Mouse (Mus musculus) ES-E14 (cell line): ENCODE results near the gene Mrps12. TPM values are rescaled to one million over a fixed set of nuclear protein-coding genes. Genes with fewer than 3 reads are reported as not detected.

Source experiments
- DNase-seq: peaks from one replicate; pipeline ENCODE4 v3.0.0-alpha.2; 2013; ENCODE audit warnings: low read depth, low spot score
- H3K27ac ChIP-seq: 2 replicates; pipeline ENCODE4 v1.5.1; 2012; ENCODE audit warnings: low read depth, mild to moderate bottlenecking, low read length, moderate library complexity, mixed read lengths; ENCODE audit not compliant: poor library complexity, insufficient read depth, severe bottlenecking
- H3K36me3 ChIP-seq: 2 replicates; pipeline ENCODE4 v1.6.1; 2012; ENCODE audit warnings: mild to moderate bottlenecking, low read length, moderate library complexity, mixed read lengths; ENCODE audit not compliant: control insufficient read depth, poor library complexity, insufficient read depth, severe bottlenecking
- H3K4me1 ChIP-seq, 2 experiments: fragments of 150-350 bp in 1 of 2; sonication (generic) in 1 of 2; 2 replicates each; pipeline ENCODE4 v1.6.1; 2012; ENCODE audit warnings: low read length in 2 of 2, mild to moderate bottlenecking in 1 of 2, mixed read lengths in 1 of 2; ENCODE audit not compliant: control insufficient read depth in 2 of 2, insufficient read depth in 2 of 2, poor library complexity in 1 of 2
- H3K4me3 ChIP-seq, 2 experiments: fragments of 150-350 bp in 1 of 2; sonication (generic) in 1 of 2; 2 replicates each; pipeline ENCODE4 v1.5.1; 2012; ENCODE audit warnings: low read length in 2 of 2, low read depth in 1 of 2, mild to moderate bottlenecking in 1 of 2, mixed read lengths in 1 of 2; ENCODE audit not compliant: insufficient read depth in 1 of 2, poor library complexity in 1 of 2, severe bottlenecking in 1 of 2
- H3K9ac ChIP-seq: 2 replicates; pipeline ENCODE4 v1.6.1; 2012; ENCODE audit warnings: low read depth, mild to moderate bottlenecking, low read length, mixed read lengths; ENCODE audit not compliant: poor library complexity, insufficient read depth, severe bottlenecking
- H3K9me3 ChIP-seq: fragments of 150-350 bp; sonication (generic); 2 replicates; pipeline ENCODE4 v1.6.1; 2012; ENCODE audit warnings: low read depth, mild to moderate bottlenecking, low read length; ENCODE audit not compliant: control insufficient read depth, insufficient read depth
- CHD2 ChIP-seq: IDR thresholded peaks from 2 replicates; pipeline ENCODE4 v1.6.1; 2014; ENCODE audit warnings: mild to moderate bottlenecking, low read depth, low read length, inconsistent platforms
- HCFC1 ChIP-seq: IDR thresholded peaks from 2 replicates; pipeline ENCODE4 v1.6.1; 2012; ENCODE audit warnings: low read length, inconsistent platforms, borderline replicate concordance; ENCODE audit not compliant: insufficient read depth
- MAFK ChIP-seq: IDR thresholded peaks from 2 replicates; pipeline ENCODE4 v1.6.1; 2014; ENCODE audit warnings: mild to moderate bottlenecking, low read depth, low read length, inconsistent platforms; ENCODE audit not compliant: insufficient read depth
- ZC3H11A ChIP-seq: IDR thresholded peaks from 2 replicates; pipeline ENCODE4 v1.6.1; 2012; ENCODE audit warnings: low read depth, mild to moderate bottlenecking, inconsistent platforms, low read length, borderline replicate concordance
- ZNF384 ChIP-seq: IDR thresholded peaks from 2 replicates; pipeline ENCODE4 v1.6.1; 2012; ENCODE audit warnings: low read depth, low read length, inconsistent platforms
- in situ Hi-C, 2 experiments: fragments of 600-800 bp; cut with MboI; formaldehyde crosslinking; loops; one replicate each; pipeline ENCODE4 v1.15.1; 2025; ENCODE audit warnings: low sequenced_read_pairs in 2 of 2, inconsistent platforms in 1 of 2; ENCODE audit not compliant: unreplicated experiment in 2 of 2
- total RNA-seq: library from RNA; depleted of rRNA; stranded (reverse); fragments of 300-350 nt; gene quantifications from 2 replicates; pipeline ENCODE4 v1.2.3, GENCODE M21; 2012

The Mrps12 gene
- total RNA-seq, 1 experiment: 102 TPM

DNA sequence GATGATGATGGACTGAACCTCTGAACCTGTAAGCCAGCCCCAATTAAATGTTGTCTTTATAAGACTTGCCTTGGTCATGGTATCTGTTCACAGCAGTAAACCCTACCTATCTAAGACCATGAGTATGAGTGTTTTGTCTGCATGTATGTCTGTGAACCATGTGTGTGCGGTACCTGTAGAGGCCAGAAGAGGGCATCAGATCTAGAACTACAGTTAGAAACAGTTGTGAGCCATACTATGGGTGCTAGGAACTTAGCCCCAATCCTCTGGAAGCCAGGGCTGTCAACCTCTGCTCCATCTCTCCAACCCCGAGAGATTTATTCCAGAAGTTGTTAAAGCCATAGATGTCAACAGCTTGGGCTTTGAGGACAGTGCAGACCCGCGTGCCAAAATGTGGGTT lies 41.4 kb downstream of the Mrps12 start:
- H3K4me1 ChIP-seq: 0 out of 4 replicates have a peak, but pooled peaks cover 0 to 2% of the 10 kb centered on the region in 2 experiments
- in situ Hi-C loops: no loop called here
- no peak for DNase-seq
- peaks cover 2% of the 10 kb centered on the region; the same call in 1 of the 2 replicates for H3K36me3 ChIP-seq
- TF ChIP-seq ZC3H11A (no peak), HCFC1 (no peak), ZNF384 (no peak), CHD2 (no peak), MAFK (no peak)
- H3K4me3 ChIP-seq: no peak overlapping the region
- H3K27ac ChIP-seq: no peak overlapping the region
- no peaks in the 10 kb centered on the region for H3K9me3 ChIP-seq
- H3K9ac ChIP-seq: no peak overlapping the region

DNA sequence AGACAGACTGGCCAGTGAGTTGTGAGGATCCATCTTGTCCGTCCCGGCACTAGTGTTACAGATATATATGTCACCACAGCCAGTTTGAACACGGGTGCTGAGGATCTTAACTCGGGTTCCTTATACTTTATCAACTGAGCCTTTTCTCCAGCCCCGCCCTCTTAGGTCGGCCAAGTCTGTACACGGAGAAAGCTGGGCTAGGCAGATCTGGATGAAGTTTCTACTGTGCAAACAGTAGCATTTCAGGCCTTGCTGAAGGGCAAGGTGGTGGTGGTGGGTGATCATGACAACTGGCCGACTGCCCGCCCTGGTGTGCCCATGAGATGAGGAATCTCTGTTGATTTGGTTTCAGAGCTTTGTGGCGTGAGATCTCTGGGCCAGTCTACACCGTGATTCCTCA lies 44.3 kb downstream of the Mrps12 start:
- Histone ChIP-seq H3K27ac (no peak overlapping the region), H3K4me1 (peaks cover 2 to 6% of the 10 kb centered on the region in 2 experiments; a peak in 2 of 4 replicates), H3K9ac (no peak overlapping the region), H3K9me3 (no peaks in the 10 kb centered on the region), H3K4me3 (no peak overlapping the region), H3K36me3 (peaks cover 2% of the 10 kb centered on the region; the same call in 1 of the 2 replicates)
- in situ Hi-C loops: no loop called here
- TF ChIP-seq HCFC1: no peak
- no peak for TF ChIP-seq CHD2
- no peak for TF ChIP-seq ZC3H11A
- no peak for TF ChIP-seq MAFK
- no peak for TF ChIP-seq ZNF384
- no peak for DNase-seq

DNA sequence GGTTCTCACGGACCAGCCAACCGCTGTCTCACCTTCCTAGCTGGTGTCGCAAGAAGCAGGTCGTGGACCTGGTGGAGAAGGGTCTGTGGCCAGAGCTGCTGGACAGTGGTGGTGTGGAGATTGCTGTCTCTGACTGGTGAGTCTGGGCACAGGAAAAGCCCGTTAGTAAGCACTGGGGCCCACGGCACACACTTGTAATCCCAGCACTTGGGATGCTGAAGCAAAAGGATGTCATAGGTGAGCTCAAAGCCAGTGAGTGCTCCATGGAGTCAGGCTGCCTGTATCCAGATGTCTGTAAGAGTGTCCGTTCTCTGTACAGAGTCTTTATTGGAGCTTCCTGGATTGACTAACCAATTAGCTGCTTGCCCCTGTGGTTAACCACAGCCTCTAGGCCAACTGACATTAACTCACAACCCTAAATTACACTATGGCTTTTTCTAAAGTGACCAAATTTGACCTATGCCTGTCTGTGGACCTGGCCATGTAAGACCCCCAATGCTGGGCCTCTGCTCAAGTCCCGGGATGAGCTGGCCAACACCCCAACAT lies 46.6 kb downstream of the Mrps12 start:
- in situ Hi-C loops: no loop called here
- H3K4me1 ChIP-seq: peaks cover 2 to 8% of the 10 kb centered on the region in 2 experiments; a peak in 3 of 4 replicates
- TF ChIP-seq MAFK: no peak
- no peaks in the 10 kb centered on the region; the same call in 1 of the 2 replicates for H3K36me3 ChIP-seq
- peak overlapping the region; percentile 72 for H3K27ac ChIP-seq
- peak overlapping the region in 1 of 2 experiments; percentile 52; a peak in 2 of 4 replicates for H3K4me3 ChIP-seq
- no peaks in the 10 kb centered on the region for H3K9me3 ChIP-seq
- DNase-seq: no peak
- 0 out of 2 replicates have a peak overlapping the region, but pooled peaks have one; percentile 50 for H3K9ac ChIP-seq

DNA sequence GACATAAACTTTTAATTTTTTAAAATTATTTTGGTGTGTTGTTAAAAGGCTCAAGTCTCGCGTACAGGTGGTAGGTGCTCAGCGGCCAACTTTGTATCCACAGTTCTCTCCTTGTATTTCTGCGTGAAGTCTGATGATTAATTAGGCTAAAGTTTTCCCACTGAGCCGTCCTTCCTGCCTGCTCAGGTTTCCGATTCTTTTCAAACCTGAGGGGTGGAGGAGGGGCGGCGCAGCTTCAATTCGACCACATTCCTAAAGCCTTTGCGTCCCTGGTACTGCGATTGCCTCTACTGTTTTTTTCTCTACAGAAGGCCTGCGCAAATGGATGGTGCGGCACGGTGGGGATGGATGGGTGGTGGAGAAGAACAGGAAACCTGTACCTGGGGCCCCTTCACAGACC lies 47.2 kb downstream of the Mrps12 start:
- peak overlapping the region; percentile 72 for H3K27ac ChIP-seq
- in situ Hi-C loops: no loop called here
- peak overlapping the region; percentile 22; the same call in 1 of the 2 replicates for H3K9ac ChIP-seq

More for the DNA sequence above, 47.2 kb downstream of the Mrps12 start:
- Histone ChIP-seq H3K4me1 (peaks cover 2 to 8% of the 10 kb centered on the region in 2 experiments; a peak in 3 of 4 replicates), H3K4me3 (peak overlapping the region; percentile 46 to 49), H3K36me3 (no peaks in the 10 kb centered on the region; the same call in 1 of the 2 replicates), H3K9me3 (no peaks in the 10 kb centered on the region)
- TF ChIP-seq ZC3H11A (no peak), HCFC1 (no peak; the same call in 1 of the 2 replicates), MAFK (no peak), ZNF384 (peak; percentile 87), CHD2 (0 out of 2 replicates have a peak, but pooled peaks have one; percentile 48)
- DNase-seq: no peak
